Mouse (Mus musculus) frontal cortex, postnatal 36 days (tissue): ENCODE results near the gene Nav2.

Experiments
- DNase-seq, 2 experiments: peaks; one replicate each; pipeline ENCODE4 v3.0.0; 2022; ENCODE audit warnings: low spot score in 2 of 2

Gene Nav2

DNA sequence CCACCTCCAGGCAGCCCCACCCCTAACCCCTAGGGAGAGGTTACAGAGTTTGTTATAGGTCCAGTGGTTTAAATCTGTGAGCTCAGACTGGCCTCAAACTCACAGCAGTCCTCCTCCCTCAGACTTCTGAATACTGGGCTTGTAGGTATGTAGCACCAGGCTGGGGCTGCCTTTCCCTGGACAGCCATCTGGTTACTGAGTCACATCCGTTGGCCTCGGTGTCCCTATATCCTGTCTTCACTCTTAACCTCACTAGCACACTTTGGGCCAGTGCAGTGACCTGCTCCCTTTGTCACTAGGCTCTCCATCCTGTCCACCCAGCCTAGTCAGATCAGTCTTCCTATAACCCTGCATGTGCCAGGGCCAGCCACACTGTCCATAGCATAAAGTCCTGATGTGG lies 19.8 kb upstream of the Nav2 start:
- DNase-seq = no peak

DNA sequence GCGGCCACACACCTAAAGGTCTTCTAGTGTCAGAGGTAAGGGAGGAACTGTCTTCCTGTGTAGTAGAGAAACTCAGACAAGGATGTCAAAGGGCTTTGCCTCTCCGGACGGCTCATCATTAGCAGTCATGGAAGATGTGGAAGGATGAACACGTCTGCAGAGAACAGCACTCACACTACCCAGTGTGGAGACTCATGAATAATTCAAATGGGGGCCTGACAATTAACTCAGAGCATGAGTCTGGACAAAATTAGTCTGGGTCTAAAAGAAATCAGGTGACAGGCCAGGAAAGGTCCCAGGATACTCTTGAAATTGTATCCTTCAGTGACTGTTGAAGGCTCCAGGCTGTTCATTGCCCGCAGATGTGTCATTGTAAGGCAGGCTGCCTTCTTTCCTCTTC lies 17.5 kb upstream of the Nav2 start:
- DNase-seq = no peak

DNA sequence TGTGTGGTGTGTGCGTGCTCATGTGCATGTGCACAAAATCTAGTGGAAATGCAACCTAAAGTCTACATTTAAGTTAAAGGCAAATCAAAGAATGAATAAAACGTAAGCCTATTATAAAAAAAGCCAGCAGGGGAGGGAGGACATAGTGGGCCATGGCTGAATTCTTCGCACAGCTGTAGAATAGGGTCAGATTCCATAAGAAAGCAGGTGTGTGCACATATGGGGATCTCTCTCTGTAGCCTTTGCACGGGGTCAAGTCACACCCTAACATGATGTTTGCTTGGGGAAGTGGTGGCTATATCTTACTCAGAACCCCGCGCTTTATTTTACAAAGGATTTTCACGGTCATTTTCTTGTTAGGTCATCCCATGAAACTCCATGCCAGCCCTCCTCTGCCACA lies 15.4 kb upstream of the Nav2 start:
- DNase-seq = no peak

DNA sequence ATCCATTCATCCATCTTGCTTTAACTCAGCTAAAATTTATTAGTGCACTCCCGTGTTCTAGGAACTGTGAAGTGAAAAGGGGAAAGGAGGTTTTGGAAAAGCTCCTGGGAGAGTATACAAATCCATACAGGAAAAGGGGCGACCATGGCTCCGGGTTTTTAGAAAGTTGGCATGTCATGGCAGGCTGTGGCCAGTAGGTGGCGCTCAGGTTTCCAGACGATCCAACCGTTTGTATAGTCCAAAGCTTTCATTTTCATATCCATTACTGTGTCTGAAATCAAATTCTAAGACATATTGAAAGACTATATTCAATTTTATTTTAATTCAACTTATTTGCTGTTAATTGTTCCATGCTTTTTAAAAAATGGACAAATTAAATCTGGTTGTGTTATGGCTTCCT lies 14.4 kb upstream of the Nav2 start:
- peak; percentile 70 to 84 for DNase-seq

DNA sequence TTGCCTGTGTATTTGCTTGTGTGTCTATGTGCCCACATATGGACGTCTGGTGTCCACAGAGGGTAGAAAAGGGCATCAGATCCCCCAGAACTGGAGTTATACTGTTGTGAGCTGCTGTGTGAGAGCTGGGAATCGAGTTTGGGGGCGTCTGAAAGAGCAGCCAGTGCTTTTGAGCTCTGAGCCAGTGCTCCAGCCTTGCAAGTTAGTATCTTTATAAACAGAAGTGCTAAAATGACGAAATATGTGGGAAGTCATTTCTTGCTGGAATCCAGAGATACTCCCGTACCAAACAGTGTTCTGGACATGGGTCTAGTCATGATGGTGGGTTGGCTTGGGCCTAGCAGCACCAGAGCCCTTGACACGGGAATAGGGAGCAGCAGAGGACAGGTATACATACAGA lies 13.8 kb upstream of the Nav2 start:
- no peak for DNase-seq

DNA sequence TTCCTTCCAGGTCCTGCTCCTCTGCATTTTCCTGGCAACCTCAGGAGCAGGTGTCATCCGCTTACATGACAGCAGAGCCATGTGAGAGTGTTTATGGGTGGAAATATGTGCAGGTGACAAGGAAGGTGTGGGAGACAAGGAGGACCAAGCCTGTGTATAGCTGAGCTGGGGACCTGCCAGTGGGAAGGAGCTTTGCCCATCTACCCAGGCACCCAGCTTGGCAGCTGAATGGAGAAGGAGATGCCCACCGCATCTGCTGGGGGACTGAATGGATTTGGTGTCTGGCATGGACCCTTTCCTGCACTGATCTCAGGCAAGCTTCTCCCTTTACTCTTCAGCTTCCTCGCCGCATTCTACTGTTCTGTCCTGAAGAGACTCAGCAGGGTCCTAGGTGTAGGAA lies 13.0 kb upstream of the Nav2 start:
- no peak for DNase-seq

DNA sequence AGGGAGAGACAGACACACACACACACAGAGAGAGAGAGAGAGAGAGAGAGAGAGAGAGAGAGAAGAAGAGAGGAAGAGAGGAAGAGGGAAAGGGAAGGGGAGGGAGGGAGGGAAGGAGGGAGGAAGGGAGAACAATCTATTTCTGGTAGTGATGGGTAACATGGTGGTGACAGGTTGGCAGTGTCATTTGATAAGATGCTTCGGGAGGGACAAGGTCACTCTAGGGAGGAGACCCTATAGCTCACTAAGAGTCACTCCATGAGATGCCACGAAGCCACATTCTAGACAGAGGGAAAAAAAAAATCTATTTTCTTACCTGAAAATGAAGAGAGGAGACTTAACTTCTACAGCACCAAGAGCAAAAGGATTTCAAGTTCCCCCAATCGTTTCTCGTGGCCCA lies 12.5 kb upstream of the Nav2 start:
- DNase-seq = no peak

DNA sequence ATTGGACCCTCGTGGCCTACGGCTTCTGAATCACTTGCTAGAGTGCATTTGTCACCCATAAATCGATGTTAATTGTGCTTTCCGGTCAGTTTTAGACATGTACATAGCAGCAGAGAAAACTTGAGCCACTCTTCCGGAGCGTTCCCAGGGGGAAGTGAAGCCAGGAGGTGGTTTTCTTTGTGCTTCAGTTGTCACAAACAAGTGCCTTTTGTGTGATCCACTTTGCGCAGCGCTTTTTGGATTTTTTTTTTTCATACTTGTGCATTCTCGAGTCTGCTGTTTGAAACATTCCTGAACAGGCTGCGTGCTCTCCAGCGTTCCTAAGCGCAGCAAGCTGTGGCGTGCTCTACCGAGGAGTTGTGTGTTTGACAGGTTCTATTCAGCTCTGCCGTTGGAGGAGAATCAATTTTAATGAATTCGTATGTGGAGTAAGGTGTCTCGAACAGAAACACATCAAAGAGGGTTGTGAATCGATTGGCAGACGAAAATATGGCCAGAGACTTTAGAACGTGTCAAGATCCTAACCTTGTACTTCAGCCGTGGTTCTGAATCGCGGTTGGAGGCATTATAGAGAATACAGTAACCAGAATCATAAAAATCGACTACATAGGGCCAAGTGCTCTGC lies 10.9 kb upstream of the Nav2 start:
- DNase-seq = no peak

DNA sequence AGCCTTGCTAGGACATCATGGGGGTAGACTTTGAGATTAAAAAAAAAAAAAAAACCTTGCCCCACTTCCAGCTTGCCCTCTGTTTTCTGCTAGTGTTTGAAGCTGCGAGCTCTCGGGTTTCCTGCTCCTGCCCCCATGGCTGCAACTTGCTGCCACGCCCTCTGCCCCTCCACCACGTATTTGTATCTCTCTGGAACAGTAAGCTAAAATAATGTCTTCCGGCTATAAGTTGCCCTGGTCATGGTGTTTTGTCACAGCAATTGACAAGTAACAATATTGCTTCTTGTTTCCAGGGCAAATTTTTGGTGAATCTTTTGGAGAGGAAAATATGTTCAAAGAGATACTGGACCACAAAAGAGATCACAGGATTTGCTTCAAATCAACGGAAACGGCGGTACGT lies 10.1 kb upstream of the Nav2 start:
- no peak for DNase-seq

DNA sequence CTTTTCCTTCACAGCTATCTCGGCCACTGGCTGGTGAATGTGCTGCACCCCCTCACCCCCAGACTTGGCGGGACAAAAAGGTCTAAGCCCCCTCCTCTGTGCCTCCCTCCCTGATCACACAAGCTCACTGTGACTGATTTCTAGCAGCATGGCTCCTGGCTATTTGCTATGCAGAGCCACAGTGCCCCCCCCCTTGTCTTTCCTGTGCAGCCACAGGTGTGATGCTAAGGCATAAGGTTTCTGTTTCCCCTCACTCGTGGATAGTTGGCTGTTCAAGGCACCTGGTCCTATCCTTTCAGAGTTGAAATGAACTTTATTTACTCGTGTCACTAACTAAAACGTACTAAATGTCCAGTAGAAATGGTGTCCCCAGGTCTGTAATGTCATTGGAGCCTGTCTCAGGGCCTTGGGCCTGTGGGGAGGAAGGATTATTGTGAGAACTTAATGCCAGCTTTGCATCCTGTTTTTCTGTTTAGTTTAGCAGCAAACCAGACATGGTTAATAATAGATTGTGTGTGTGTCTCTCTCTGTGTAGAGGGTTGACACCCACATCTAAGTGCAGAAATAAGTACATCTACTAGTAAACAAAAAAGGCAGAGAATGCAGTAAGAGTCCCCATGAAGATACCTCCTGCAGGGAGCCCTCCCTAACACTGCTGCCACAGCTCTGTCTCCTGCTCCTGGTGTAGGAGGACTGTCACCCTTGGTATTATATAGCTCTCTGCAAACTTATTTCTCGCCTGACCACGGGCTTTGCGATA lies 7.9 kb upstream of the Nav2 start:
- DNase-seq = no peak

DNA sequence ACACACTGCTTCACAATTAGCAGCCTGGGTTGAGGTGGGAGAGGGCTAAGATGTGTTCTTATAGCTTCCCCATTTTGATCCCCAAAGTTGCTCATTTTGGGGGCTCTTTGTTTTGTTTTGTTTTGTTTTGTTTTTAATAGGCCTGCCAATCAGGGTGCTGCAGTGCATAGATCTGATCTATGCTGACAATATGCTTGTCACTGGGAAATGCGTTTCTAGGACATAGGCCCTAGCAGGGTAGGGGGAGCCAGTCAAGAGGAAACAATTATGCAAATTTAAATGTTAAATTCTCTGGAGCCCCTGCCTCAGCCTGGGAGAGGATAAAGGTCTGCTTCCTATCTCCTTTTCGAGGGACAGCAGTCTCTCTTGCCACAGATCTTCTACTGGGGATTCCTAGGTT lies 6.1 kb upstream of the Nav2 start:
- no peak for DNase-seq

DNA sequence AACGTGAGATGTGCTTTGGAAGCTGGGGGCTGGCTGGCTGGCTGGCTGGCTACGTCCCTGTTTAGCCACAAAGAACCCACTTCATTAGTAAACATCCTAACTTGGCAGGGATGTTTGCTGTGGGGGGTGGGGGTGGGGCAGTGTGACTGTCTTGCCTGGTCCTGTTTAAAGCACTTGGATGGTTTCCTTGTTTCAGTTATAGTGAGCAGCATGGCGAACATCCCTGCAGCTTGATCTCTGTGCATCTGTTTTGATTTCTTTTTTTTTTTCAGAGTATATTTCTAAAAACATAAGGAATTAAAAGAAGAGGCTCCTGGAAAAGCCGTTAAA lies 791 bp downstream of the Nav2 start:
- no peak for DNase-seq

DNA sequence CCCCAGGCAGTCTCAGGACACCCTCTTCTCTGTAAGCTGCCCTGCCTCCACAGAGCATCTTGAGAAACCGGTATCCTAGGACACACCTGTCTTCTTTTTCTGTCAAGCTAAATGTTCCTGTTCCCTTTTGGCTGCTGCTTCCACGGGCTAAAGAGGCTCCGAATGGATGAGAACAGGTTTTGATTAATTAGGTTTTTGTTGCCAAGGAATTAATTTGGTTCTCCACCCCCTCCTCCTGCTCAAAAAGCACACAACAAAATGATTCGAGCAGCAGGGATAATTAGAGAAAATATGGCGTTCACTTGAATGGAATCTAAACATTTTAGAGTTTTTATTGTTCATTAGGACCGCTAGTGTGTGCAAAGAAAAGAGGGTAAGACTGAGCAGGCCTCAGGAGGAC lies 1.8 kb downstream of the Nav2 start:
- DNase-seq = no peak

DNA sequence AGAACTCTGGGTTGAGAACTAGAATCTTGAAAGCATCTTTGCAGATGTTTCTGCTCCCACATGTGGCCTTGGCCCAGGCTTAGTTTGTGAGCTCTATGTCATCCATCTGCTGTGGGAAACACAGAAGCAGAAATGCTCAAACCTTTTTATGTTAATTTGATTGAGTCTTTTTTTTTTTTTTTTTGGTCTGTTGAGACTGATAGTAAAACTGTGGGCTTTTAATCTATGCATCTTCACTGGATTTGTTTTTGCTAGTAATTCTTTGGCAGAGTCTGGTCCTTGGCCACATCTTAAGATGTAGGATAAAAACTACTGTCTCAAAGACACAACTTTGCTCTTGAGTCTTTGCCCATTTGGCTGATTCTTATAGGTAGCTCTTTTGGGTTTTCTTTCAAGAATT lies 2.6 kb downstream of the Nav2 start:
- no peak for DNase-seq

DNA sequence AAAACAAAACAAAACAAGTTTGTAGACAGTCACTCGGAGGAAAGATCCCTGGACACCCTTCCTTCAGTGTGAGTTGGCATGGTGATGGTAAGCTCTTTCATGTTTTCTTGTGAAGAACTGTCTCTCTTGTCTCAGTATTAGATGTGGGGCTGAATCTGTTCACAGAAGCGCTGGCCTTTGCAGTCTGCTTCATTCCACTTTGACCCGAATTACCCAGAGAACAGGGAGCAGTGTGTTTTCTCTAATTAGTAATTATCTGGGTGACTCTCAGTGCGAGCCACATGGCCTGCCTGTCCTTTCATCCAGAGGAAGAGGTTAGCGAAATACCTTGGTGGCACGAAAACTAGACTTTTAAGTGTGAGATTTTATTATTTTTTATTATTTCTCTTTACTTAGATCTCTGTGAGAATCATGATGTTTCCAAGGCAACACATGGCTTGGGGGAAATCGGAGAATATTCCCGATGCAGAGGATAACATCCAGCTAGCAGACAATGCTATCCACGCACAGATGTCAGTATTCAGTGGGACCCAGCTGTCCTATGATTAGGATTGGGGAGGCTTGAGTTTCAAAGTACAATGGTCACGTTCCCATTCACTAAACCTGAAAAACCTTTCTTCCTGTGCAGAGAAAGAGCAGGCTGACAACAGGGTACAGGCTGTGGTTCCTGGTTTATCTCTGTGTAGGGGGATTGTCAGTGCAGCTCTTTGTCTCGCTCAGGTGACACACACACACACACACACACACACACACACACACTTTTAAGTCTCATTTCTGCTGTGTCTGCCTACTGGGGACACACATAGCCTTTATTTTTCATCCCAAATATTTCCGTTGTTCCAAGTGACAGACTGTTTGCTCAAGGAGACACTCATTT lies 6.4 kb downstream of the Nav2 start:
- no peak for DNase-seq

DNA sequence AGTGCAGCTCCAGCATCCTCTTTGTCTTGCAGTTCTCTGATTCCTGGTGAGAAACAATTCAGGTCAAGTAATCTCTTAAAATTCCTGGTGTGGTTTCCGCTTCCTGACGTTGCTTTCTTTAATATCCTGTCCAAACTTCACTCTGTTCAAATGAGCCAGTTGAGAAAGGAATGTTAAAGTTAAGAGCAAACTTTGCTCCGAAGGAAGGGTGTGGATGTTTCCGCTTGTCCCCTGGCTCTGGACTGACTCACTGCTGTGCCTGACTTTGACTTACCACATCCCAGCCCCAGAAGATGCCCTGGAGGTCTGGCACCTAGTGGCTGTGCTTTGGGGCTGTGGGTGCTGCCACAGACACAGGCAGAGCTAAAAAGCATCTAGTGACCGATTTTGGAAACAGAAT lies 8.9 kb downstream of the Nav2 start:
- DNase-seq = no peak

DNA sequence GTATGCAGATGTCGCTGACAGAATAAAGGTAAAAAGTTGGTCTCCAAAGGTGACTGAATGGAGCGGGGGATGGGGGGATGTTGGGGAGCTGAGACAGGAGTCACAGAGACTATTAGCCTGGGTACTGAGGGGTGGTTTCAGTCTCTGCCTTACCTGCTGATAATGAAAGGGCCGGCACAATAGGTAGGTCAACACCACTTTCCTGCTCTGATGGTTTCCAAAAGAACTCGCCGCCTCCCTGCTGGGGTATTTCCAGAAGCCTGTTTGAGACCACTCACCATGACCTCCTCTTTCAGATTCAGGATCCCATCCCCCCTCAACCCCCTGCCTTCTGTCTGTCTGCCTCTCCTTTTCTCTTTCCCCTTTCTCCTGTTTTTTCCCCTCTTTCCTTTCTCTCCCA lies 9.5 kb downstream of the Nav2 start:
- DNase-seq = no peak

DNA sequence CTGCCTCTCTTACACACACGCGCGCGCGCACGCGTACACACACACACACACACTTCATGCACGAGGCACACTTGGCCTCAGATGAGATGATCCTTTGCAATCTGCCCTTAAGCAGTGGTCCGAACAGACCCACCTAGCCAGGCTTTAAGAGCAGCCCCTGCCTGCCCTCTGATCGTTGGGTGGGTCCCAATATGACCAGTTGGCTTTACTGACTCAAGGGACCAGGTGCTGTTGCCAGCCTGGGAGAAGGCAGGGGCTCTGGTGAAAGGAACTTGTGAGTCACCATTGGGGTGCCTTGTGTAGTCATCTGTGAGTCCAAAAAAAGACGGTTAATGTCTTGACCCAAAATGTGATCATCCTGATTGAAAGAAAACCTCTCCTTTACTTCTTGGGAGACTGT lies 9.9 kb downstream of the Nav2 start:
- DNase-seq = no peak

DNA sequence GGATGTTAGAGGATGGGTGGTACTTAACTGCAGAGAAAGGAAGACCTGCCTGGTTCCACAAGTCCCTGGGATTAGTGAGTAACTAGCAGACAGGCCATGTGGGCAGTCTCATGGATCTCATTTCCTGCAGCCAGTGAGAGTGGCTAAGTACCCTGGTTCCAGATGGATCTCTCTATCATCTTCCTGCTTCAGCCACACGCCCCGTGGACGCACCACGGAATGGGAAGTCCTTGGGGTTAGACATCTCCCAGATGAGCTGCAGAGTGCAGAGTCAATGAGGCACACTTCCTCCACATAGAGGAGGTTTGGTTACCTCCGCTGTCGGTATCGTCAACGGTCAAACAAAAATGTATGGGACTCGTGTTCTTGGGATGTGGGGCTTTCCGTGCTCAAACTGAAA lies 15.1 kb downstream of the Nav2 start:
- no peak for DNase-seq

DNA sequence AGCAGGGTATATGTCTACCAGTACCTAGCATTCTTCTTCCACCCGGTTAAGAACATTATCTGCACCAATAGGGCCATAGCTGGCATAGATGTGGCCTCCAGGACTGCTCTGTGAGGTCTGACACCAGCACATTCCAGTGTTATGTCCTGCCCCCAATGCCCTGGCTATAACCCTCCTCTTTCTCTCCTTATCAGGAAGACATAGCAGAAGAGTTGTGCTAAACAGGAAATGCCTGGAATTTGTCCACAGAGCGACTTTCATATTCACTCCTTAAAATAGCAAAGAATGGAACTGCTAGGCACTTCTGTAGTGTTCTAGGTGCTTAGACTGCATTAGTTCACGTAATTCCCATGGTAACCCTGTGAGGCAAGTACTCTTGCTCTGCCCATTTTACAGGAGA lies 16.7 kb downstream of the Nav2 start:
- DNase-seq = no peak

DNA sequence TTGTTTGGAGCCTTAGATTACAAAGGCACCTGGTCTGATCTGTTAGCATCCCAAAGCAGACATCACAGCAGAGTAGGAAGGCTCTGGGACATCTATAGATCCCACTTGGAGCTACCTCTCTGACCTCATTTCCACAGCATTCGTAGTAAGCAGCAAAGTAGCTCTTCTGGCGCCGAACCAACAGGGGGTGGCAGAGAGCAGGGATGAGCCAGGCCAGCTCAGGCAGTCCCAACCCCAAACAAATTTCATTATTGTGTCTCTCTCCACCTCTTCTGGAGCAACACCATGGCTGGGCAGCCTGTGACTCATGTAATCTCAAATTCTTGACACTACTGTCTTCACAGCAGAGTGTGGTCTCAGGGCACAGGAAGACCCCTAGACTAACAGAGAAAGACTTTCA lies 19.8 kb downstream of the Nav2 start:
- DNase-seq = peak; percentile 61 to 63

DNA sequence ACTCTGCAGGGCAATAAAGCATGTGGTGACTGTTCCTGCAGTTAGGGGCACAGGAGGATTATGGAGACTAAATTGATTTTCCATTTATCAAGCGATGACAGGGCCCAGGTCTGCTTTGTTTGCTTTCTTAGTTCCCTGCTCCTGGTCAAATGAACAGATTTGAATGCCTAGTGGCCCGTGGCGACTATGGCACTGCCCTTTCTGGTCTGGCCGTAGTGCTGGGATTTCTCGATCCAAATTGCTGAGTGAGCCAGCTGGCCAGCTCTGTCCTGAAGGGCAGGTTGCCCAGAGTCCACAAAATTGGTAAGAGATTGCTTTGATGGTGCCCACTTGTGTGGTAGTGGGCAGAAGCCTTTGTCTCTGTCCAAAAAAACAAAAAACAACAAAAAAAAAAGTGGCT lies 21.9 kb downstream of the Nav2 start:
- peak; percentile 19 to 64 for DNase-seq

DNA sequence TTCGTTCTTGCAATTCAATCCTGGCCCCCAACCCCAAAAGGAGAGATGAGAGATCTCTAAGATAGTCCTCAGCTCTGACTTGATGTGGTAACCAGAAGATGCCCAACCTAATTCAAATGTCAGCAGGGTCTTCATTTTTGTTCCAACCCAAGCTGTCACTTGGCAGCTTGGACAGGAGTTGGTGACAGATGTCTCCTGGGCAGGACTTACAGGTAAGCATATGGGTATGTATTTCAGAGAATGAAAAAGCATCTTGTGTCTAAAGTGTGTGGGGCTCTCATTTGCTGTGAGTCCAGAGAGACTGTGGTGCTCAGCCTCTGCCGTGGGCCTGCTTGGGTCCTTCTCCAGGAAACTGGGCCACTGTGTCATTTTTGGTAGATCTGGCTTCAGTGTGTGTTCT lies 23.6 kb downstream of the Nav2 start:
- DNase-seq = no peak
